Mouse (Mus musculus) induced T-regulatory cell, adult 2 months (primary cell): ENCODE data around the gene Rfxank.
A peak's percentile ranks its signal among the peaks of the same experiment; 100 is the strongest.

Experiments
- DNase-seq: peaks from one replicate; pipeline ENCODE4 v3.0.0-alpha.2; 2012; ENCODE audit warnings: low read depth

The Rfxank gene

DNA sequence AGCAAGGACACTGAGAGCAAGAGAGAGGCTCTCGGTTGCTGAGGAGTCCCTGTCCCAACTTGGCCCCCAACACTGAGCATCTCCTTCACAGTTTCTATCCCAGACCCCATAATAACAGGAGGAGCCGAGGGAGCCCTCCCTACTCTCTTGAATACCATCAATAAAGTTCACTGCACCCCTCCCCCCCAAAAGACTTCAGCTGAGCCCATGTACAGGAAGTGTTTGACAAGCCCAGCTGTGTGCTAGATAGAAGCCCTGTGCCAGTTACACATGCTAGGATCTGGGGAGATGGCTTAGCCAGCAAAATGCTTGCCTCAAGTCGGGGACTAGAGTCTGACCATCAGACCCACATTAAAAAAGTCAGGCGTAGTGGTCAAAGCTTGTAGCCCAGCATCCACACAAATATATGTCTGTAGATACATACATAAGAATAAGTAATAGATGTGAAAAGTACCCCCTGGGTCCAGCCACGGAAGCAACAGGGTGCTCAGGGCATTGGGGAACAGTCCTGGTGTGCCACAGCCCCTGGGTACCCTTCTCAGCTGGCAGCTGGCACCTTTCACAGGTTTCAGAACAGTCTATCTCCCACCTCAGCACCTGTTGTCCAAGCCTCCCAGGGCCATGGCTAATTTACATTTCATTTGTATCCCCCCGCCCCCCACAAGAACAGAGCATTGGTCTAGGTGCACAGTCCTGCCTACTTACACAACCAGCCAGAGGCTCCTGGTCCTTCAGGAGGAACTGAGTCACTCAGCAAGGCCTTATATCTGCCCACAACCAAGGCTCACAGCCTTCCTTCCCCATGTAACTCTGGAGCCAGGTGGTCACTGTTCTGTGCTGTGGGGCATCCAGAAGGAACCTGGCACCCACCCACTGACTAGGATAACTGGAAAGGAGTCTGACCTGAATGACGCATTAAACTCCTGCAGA, 9.0 kb upstream of the Rfxank start:
- no peak for DNase-seq

- no peak for DNase-seq
Measured at GRCm38 (mm10) chr8:70139981-70140380, 1.0 kb upstream of the Rfxank start.

GRCm38 (mm10) chr8:70137890-70138289, 1.1 kb downstream of the Rfxank start:
- no peak for DNase-seq

DNA sequence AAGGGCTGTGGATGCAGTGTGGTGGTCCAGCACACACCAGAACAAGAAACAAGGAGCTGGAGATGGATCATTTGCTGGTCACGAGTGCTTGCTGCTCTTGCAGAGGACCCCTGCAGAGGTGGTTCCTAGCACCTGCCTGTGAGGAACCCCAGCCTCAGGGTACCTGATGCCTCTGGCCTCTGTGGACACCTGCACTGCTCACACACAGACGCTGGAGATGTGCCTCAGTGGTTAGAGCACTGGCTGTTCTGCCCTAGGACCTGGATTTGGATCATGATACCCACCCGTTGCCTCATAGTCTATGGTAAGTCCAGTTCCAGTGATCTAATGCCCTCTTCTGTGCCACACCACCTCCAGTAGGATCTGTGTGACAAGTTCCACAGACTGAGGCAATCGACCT, 2.4 kb downstream of the Rfxank start:
- DNase-seq, result no peak

GRCm38 (mm10) chr8:70134931-70135330, 4.0 kb downstream of the Rfxank start:
- no peak for DNase-seq

DNA sequence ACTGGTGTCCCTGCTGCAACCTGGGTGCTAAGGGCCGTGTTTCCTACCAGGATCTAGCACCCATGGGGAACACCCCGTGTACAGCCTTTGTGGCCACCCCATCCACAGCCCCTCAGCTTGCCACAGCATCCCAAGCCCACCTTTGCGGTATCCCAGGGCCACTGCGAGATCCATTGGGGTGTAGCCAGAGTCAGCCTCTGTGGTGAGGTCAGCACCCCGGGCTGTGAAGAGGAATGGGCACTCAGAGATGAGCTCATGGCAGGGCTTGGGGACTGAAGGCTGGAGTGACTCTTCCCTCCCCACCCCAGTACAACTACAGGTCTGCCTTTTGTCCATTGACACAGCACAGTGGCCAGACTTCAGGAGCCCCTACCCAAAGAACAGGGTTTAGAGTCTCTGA, 4.9 kb downstream of the Rfxank start:
- DNase-seq, result no peak

- peak; percentile 96 for DNase-seq
Measured at GRCm38 (mm10) chr8:70131166-70131883, 7.6 kb downstream of the Rfxank start, which contains the start of gene Nr2c2ap. Gene Nr2c2ap, plus strand, starts transcription at chr8:70131333.

- no peak for DNase-seq
Measured at GRCm38 (mm10) chr8:70130066-70130465, 8.9 kb downstream of the Rfxank start.

DNA sequence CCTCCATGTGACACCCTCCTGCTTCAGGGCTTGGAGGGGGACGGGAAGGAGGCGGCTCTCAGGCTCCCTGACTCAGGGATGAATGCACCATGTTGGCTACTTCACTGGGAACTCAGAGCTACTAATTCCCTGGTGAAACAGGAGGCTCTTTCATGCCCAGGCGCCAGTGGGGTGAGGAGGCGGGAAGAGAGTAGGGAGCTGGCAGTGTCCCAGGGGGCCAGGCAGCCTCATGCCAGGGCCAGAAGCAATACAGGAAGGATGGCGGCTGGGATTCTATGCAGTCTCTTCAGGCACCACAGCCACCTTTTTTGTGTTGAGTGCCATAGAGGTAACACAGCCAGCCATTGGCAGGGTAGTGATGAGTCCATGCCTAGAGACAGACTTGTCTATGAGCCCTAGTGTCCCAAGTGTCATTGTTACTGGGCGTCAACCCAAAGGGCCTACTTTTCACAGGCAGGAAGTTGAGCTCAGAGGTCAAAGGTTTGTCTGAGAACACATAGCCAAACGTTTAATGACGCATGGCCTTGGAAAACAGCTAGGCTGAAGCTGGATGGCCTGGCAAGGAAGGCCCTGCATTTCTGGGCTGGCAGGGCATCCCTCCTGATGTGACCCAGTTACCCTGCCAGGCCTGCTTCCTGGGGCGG, 9.5 kb downstream of the Rfxank start:
- DNase-seq, result no peak

DNA sequence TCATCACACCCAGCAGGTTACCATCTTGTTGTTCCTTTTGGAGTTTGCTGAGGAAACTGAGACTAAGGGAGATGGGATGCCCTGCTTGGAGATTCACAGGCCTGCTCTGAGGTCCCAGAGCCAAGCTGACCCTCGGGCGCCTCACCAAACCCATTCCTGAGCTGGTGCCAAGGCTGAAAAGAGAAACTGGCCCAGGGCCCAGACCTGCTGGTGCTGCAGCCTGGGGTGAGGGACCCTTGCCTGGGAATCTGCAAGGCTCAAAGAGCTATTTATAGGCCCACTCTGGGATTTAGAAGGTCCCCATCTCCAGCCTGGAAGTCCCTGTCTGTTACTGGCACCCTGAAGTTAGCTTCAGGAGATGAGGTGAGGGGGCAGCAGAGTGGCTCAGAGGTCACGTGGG, 10.5 kb downstream of the Rfxank start:
- DNase-seq, result no peak

GRCm38 (mm10) chr8:70124992-70125391, 14.0 kb downstream of the Rfxank start:
- no peak for DNase-seq

DNA sequence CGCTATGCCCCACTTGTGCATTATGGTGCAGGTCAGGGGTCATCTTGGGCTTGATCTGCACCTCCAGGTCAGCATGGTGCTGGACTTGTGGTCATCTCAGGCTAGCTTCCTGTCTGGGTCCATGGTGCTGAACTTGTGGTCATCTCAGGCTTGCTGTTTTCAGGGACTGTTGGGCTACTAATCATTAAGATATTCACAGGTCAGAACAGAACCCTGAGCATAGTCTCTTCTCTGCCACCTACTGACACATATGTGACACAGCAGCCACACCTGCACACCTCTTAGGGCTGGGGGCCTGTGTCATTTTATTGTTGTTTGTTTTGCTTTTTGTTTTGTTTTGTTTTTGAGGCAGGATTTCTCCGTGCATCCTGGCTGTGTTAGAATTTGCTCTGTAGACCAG, 16.1 kb downstream of the Rfxank start:
- peak; percentile 47 for DNase-seq

DNA sequence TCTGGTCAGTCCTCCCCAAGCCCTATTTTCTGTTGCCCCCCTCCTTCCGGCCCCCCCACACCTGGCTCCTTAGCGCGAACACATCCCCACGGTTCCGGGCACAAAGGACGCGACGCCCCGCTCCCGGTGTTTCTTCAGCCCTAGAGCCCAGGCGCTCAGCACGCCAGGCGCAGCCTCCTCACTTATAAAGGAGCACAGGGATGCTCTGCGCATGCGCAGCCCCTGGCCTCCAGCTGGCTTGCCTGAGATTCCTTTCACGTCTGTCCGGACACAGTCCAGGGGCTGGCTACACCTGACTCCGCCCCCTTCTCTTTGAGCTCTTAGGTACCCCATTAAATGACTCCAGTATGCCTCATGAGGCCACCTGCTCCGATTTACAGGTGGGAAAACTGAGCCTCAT, 18.3 kb downstream of the Rfxank start, which contains the start of gene Ncan:
Ncan (minus strand) TSS at position 207 of the 400 bp plus-strand sequence.
- peak; percentile 51 for DNase-seq

GRCm38 (mm10) chr8:70118726-70119700, 19.9 kb downstream of the Rfxank start:
- no peak for DNase-seq

DNA sequence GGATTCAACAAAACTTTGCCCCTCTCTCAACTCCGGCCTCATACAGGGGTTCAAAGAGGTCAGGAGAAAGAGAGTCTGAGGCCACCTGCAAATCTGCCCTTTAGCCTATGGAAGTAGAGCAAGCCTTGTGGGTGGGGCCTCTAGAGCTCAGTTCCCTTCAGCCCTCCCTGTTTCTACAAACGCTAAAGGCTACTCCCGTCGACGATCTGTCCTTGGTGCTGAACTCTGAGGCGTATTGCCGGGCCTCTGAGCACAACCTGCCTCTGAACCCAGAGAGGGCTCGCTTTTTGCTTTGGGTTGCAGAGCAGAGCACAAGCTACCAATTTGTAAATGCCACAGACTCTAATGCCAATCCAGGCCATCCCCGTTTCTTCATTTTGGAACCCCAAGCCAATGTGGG, 21.3 kb downstream of the Rfxank start:
- peak; percentile 51 for DNase-seq

DNA sequence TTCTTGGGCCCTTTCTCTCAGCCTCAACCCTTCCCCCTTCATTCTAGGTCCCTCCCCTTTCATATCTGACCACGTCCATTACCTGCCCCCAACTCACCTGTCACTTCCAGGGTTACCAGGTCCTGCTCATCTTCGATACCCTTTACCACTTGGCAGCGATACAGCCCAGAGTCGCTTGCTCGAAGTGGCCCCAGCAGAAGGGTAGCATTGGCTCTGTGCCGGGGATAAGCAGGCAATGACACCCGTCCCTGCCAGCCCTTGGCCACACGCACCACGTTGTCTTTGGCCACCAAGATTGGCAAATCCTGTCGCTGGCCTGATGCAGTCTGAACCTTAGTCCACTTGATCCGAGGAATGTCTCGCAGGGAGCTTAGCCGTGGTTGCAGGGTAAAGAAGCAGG, 24.1 kb downstream of the Rfxank start:
- DNase-seq, result no peak

DNA sequence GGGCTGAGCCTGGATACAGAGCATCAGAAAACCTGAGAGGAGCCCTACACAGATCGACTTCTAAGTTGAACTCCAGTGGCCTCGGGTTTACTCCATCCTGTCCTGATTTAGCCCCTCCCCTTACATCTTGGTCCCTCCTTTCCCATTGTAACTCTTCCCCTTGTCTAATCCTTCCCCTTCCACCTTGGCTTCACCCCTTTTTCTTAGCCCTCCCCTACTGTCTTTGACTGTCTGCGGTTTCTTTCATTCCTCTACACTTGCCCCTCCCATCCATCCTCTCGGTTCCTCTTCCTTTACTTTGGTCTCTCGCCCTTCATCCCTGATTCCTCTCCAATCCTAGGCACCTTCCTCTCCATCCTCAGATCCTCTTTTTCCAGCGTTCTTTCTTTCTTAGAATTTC, 24.5 kb downstream of the Rfxank start:
- no peak for DNase-seq

DNA sequence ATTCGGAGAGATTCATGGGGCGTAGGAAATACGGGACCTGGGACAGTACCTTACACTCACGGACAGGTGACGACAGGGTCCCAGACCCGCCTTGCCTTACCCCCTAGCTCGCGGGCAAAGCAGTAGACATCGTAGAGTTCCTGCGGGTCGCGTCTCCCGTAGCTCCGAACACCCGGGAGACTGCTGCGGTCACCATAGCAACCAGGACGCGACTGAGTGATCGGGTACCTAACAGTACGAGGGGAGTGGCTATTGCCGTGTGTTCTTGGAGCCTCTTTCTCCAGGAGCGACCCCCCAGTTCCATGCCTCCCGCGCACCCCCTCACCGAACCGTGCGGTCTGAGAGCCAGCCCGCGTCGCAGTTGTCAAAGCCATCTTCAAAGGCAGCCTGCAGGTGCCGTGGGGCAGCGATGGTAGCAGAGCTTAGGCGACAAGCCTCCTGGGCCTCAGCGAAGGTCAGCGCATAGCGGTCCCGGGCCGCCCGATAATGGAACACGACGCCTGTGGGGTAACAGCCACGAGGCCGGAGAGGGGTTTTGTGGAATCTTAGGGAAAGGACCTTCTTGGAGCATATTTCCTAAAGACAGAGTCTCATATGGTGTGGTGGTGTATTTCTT, 26.4 kb downstream of the Rfxank start:
- no peak for DNase-seq

DNA sequence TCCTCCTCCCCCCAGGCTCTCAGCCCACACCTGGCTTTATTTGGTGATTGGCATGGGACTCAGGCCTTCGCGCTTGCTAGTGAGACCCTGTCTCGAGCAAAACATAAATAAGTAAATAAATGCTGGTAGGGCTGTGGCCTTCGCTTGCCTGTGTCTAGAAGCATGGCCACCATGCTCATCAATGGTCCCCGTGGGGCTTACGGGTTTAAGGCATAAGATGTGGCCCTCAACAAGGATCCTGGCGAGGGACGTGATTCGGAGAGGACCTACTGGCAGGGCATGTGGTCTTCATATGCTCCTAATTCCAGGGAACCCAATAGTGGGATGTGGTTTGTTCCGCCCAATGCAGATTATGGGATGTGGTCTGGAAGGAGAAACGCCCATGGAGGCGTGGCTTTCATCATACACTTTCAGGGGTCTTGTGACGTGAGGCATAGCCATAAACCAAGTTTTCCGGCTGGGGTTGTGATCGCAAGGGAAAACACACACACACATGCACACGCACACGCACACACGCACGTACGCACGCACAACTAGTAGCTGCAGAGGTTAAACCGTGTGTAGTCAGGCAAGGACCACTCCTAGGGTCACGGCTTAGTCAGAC, 27.7 kb downstream of the Rfxank start:
- DNase-seq, result no peak

- no peak for DNase-seq
Measured at GRCm38 (mm10) chr8:70110451-70110850, 28.5 kb downstream of the Rfxank start.

DNA sequence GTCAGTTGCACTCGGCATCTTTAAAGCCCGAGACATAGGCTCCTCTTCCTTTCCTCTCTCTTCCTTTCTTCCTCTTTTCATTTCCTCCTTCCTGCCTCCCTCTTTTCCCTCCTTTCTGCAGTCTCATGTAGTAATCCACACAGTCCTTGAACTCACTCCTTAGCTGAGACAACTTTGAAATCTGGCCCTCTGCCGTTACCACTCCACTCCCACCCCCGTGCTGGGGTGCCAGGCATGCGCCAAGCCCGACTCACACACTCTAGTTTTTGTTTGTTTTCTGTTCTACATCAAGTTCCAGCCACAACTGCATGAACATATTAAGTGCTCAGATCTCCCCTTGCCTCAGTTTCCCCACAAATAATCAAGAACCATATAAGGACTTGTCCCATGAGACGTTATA, 34.0 kb downstream of the Rfxank start:
- DNase-seq, result no peak
